Mouse (Mus musculus): ENCODE measurements around the gene Kcng4. TPM values are rescaled to one million over a fixed set of nuclear protein-coding genes. Genes with fewer than 3 reads are reported as not detected.

The Kcng4 gene
- 0.56 and 0.74 TPM in 2 replicates for polyA plus RNA-seq (2012; rRNA removed; ENCODE audit: low replicate concordance)

GRCm38 (mm10) chr8:119635378-119635777, at the start of gene Kcng4:
TSS of gene Kcng4 (minus strand) at chr8:119635680.

DNA sequence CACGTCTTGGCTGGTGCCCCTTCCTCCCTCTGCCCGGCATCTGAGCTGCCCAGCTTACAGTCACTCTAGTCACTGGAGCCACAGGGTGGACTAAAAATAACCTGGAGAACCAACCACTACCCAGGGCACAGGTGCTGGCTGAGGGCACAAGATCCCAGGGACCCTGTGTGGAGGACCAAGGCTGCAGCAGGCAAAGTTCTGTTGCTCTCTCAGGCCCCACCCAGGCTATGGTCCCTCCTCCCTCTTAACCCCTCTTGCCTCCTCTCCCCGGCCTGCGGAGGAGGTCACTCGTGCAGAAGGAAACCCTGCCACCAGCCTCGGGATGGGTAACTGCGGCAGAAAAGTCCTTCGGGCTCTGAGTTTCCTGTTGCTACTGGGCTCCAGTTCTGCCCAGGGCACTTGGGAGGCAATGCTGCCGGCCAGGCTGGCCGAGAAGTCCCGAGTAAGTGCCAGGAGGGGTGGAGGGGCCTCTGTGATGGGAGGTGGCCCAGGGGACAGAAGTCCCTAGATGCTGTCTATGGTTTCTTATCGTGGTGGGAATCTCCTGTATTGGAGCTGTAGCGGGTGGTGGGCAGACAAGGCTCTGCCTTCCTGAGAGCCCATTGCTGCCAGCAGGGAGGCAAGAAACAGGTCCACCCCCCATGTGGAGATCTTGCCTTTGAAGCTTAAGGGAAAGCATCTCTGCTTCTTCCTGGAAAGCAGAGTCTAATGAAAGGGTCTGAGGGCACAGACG, 30.9 kb upstream of the Kcng4 start, which contains the start of gene Wfdc1:
Gene Wfdc1 (plus strand): TSS at position 147 of the 733 bp plus-strand sequence.

GRCm38 (mm10) chr8:119612471-119612870, 23.0 kb downstream of the Kcng4 start, which contains the start of gene Adad2:
TSS of gene Adad2 (plus strand) at chr8:119612747.

DNA sequence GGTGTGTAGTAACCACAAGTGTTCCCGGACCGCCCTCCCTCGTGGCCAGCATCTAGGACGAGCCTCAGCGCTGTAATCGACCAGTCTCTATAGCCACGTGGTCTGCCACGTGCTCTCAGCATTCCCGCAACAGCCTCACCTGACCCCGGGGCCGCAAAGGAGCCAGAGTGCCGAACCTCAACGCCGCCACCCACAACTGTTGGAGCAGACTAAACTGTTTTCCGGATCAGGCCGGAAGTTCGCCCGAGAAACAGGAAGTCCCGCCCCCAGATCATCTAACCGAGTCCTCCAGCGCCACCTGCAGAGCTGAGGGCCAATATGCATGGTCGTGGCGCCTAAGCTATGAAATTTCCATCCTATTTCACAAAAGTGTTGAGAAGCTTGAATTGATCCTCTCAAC, 30.5 kb downstream of the Kcng4 start, which contains the start of gene Taf1c:
Gene Taf1c (minus strand): TSS at position 227 of the 400 bp plus-strand sequence.

GRCm38 (mm10) chr8:119574437-119575365, 60.8 kb downstream of the Kcng4 start, which contains the start of the genes Hsdl1 and Dnaaf1:
TSS of gene Hsdl1 (minus strand) at chr8:119575183.
TSS of gene Dnaaf1 (plus strand) at chr8:119575235.

Other genes with a start within 250 kb of the Kcng4 start
- gene Mlycd, start 240.8 kb downstream of the Kcng4 start, polyA plus RNA-seq (2012; rRNA removed; ENCODE audit: low replicate concordance) = 57.8 and 85.0 TPM in 2 replicates
- 92.1 and 231 TPM in 2 replicates for gene Osgin1, start 201.6 kb downstream of the Kcng4 start, polyA plus RNA-seq (2012; rRNA removed; ENCODE audit: low replicate concordance)
- gene Necab2, start 189.0 kb downstream of the Kcng4 start, polyA plus RNA-seq (2012; rRNA removed; ENCODE audit: low replicate concordance) = 0.69 and 0.84 TPM in 2 replicates
- gene Slc38a8, start 134.0 kb downstream of the Kcng4 start, polyA plus RNA-seq (2012; rRNA removed; ENCODE audit: low replicate concordance) = 0.19 and 0.75 TPM in 2 replicates
- 38.5 and 43.8 TPM in 2 replicates for gene Mbtps1, start 76.9 kb downstream of the Kcng4 start, polyA plus RNA-seq (2012; rRNA removed; ENCODE audit: low replicate concordance)
- gene Hsdl1, start 60.5 kb downstream of the Kcng4 start, polyA plus RNA-seq (2012; rRNA removed; ENCODE audit: low replicate concordance) = 13.1 and 14.8 TPM in 2 replicates
- 6.3 and 13.3 TPM in 2 replicates for gene Dnaaf1, start 60.4 kb downstream of the Kcng4 start, polyA plus RNA-seq (2012; rRNA removed; ENCODE audit: low replicate concordance)
- 19.7 and 22.9 TPM in 2 replicates for gene Taf1c, start 30.5 kb downstream of the Kcng4 start, polyA plus RNA-seq (2012; rRNA removed; ENCODE audit: low replicate concordance)
- gene Adad2, start 22.9 kb downstream of the Kcng4 start, polyA plus RNA-seq (2012; rRNA removed; ENCODE audit: low replicate concordance) = 0.44 and 4.5 TPM in 2 replicates
- gene Wfdc1, start 30.7 kb upstream of the Kcng4 start, polyA plus RNA-seq (2012; rRNA removed; ENCODE audit: low replicate concordance) = 26.9 and 27.6 TPM in 2 replicates
- 4.3 and 5.8 TPM in 2 replicates for gene Atp2c2, start 64.3 kb upstream of the Kcng4 start, polyA plus RNA-seq (2012; rRNA removed; ENCODE audit: low replicate concordance)
- gene Tldc1, start 142.7 kb upstream of the Kcng4 start, polyA plus RNA-seq (2012; rRNA removed; ENCODE audit: low replicate concordance) = 6.4 and 8.5 TPM in 2 replicates
- gene Cotl1, start 204.9 kb upstream of the Kcng4 start, polyA plus RNA-seq (2012; rRNA removed; ENCODE audit: low replicate concordance) = 369 and 425 TPM in 2 replicates
- 12.2 and 17.3 TPM in 2 replicates for gene Klhl36, start 226.6 kb upstream of the Kcng4 start, polyA plus RNA-seq (2012; rRNA removed; ENCODE audit: low replicate concordance)